Mouse (Mus musculus) heart, postnatal 10 days (tissue): ENCODE measurements around the gene Lrrc42. TPM values are rescaled to one million over a fixed set of nuclear protein-coding genes. Genes with fewer than 3 reads are reported as not detected.

Source experiments
- DNase-seq, 2 experiments: peaks; one replicate each; pipeline ENCODE4 v3.0.0; 2021
- intact Hi-C: fragments of 180-260 bp; cut with DNase I; formaldehyde crosslinking; loops from one replicate; pipeline ENCODE4 v1.15.1; 2025
- total RNA-seq, 2 experiments: library from RNA; stranded (reverse); gene quantifications; 2 replicates each; pipeline ENCODE4 v1.2.3; 2021

Lrrc42 gene
- 10 to 100 TPM; 16.4 to 21.6 TPM for total RNA-seq

- intact Hi-C loops, result loop anchor here (2.0 to 5.0 kb wide), 3 partner anchors 59 to 114 kb away; partner anchors contain the start of genes Ndc1, Tceanc2 and Tmem59
- DNase-seq, result peak; percentile 94
These were observed at the start of gene Lrrc42, which contains the start of gene Hspb11 for GRCm38 (mm10) chr4:107253125-107254091. TSS of gene Lrrc42 (minus strand) at chr4:107253532. TSS of gene Hspb11 (plus strand) at chr4:107253593.

DNA sequence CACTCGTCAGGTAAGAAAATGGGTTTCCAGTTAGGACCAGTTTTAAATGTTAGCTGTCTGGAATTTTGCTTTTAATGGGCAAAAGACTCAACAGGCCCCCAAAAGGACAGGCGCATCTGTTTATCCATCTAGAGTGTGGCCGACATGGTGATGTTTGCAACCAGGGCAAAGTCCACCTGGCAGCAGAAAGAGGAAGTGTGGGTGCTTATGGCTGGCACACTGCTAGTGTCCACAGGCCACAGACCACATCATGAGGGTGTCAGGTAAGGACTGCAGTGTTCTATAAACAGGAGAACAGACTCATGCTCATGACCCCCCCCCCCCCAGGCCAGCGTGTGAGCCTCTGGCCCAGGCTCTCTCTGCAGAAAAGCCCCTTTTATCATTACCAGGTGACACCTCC lies 49.5 kb upstream of the Lrrc42 start:
- no peak for DNase-seq
- intact Hi-C loops, result no loop called here

GRCm38 (mm10) chr4:107302221-107302620 lies 48.9 kb upstream of the Lrrc42 start:
- intact Hi-C loops, result no loop called here
- DNase-seq, result no peak

- intact Hi-C loops, result no loop called here
- no peak for DNase-seq
These were observed 47.7 kb upstream of the Lrrc42 start for GRCm38 (mm10) chr4:107300902-107301555.

DNA sequence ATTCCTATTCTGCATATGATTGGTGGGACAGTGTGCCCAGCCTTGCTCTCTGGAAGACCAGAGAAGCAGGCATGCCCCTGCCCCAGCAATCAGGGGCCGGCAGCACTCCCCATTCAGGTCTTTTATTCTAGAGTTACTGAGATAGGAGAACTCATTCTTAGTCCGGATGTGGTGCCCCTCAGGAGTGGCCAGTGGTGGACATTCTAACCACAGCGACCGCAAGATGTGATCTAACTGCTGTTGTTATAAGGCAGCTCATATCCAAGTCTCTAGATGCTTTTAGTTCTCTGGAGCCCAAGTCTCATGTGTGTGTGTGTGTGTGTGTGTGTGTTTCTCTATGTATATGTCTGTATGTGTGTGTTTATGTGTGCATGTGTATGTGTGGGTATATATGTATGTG lies 47.0 kb upstream of the Lrrc42 start:
- no peak for DNase-seq
- intact Hi-C loops, result no loop called here

- DNase-seq, result no peak
- intact Hi-C loops, result no loop called here
These were observed 46.5 kb upstream of the Lrrc42 start for GRCm38 (mm10) chr4:107299779-107300340.

DNA sequence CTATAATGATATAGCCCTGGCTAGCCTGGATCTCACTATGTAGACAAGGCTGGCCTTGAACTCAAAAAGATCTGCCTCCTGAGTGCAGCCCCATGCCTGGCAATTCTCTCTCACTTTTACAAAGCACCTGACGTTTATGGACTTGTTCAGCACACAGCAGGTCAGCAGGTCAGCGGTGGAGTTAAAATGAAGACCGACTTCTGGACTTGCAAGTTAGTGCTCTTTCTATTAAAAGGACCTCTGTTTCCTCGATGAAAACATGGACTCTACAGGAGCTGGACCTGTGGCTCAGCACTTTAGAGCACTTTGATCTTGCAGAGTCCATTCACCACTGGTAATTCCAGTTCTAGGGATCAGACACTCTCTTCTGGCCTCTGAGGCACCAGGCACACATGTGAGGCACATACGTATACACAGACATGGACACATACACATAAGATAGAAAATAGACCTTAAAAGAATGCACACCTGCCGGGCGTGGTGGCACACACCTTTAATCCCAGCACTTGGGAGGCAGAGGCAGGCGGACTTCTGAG lies 44.8 kb upstream of the Lrrc42 start:
- no peak for DNase-seq
- intact Hi-C loops, result no loop called here

- intact Hi-C loops, result no loop called here
- no peak for DNase-seq
These were observed 38.9 kb upstream of the Lrrc42 start for GRCm38 (mm10) chr4:107292273-107292662.

GRCm38 (mm10) chr4:107291611-107292272 lies 38.4 kb upstream of the Lrrc42 start:
- intact Hi-C loops, result no loop called here
- no peak for DNase-seq

DNA sequence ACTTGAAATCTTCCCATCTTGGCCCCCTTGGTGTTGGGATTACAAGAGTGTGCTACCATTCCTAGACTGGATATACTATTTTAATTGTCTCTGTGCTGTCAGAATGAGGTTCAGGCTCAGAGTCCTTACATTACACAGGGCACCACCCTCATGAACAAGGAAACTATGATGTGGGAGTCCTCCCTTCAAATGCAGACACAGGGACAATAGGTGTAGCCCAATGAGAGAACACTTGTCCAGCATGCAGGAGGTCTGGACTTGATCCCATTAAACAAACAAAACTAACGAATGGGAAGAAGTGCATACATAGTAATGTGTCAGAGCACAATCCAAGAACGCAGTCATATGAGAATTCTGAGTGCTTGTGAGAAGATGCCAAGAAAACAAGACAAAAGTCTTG lies 34.2 kb upstream of the Lrrc42 start:
- DNase-seq, result no peak
- intact Hi-C loops, result no loop called here

- DNase-seq, result no peak
- intact Hi-C loops, result no loop called here
These were observed 33.1 kb upstream of the Lrrc42 start for GRCm38 (mm10) chr4:107286386-107286785.

GRCm38 (mm10) chr4:107285446-107286200 lies 32.3 kb upstream of the Lrrc42 start:
- peak in 1 of 2 experiments; percentile 6 for DNase-seq
- intact Hi-C loops, result no loop called here

- intact Hi-C loops, result no loop called here
- no peak for DNase-seq
These were observed 27.6 kb upstream of the Lrrc42 start for GRCm38 (mm10) chr4:107280843-107281475.

GRCm38 (mm10) chr4:107278188-107278707 lies 24.9 kb upstream of the Lrrc42 start:
- DNase-seq, result no peak
- intact Hi-C loops, result no loop called here

DNA sequence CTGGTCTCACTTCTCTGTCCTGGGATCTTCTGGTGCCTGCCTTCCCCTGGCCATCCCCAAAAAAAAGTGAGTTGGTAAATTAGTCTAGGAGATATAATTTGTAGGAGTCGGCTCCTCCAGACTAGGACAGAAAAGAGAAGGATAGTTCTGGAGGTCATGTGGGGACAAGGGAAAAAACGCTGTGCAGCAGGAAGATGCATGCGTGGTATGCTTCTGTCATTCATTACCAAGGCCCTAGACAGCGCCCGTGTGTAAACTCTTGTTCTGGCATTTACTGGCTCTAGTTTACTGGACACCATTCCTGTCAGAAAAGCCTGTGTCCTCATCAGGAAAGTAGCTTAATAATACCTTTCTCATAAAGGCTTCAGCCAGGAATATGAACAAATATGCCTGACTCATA lies 21.2 kb upstream of the Lrrc42 start:
- peak; percentile 8 to 11 for DNase-seq
- intact Hi-C loops, result no loop called here

DNA sequence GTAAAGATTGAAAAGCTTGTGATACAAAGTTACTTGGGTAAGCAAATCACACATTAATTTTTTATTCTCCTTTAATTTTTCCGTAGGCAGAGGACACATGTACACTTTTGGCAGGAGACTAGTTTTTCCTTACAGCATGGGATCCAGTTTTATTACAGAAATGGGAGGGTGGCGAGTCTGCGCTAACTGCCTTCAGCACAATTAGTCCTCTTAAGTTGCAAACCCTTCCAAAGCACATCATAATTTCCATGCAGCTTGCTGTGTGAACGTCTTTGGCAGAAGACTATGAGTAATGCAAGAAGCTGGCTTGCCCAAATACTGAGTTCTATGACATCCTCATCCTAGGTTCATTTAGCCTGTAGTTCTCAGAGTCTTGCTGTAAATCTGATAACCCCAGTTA lies 20.4 kb upstream of the Lrrc42 start:
- intact Hi-C loops, result no loop called here

DNA sequence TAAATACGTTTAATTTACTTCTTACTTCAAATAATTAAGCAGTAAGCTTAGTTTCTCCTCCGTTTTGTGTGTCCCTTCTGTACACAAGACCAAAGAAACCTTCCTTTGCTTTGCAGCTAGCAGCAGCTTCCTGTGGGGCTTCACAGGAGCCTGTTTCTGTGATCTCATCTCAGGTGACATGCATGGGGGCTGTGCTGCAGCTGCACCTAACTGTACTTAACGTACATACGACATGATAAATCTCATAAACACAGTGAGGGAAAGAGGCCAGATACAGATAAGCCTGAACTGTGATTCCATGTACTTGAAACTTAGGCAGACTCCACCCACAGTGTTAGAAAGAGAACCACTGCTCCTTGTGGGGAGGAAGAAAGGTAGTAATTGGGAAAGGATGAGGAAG lies 6.7 kb upstream of the Lrrc42 start:
- intact Hi-C loops, result no loop called here
- no peak for DNase-seq

More for the DNA sequence above, 20.4 kb upstream of the Lrrc42 start:
- DNase-seq, result peak in 1 of 2 experiments; percentile 13

- DNase-seq, result no peak
- intact Hi-C loops, result loop anchor here (5.0 kb wide), 2 partner anchors 77 to 113 kb away; partner anchors contain the start of genes Ndc1, Tceanc2 and Tmem59
These were observed 1.1 kb upstream of the Lrrc42 start for GRCm38 (mm10) chr4:107254414-107254813.

DNA sequence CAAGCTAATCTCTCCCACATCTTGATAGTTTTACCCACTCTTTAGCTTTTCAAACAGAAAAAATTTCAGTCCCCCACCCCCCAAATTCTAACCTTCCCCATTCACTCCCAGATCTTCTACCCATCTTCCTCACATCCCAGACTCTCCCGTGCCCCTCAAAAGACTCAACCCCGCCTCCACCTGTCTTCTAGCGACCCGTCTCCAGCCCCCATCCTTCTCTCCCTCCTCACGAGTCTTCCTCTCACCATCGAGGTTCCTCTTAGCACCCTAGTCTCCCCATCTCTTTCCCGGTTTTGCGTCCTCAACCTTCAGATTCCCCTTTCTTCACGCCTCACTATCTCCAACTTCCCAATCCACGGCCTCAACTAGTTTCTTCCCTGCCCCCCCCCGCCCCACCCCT lies 810 bp downstream of the Lrrc42 start:
- intact Hi-C loops, result loop anchor here (2.0 to 5.0 kb wide), 3 partner anchors 60 to 115 kb away; partner anchors contain the start of genes Ndc1, Tceanc2 and Tmem59
- DNase-seq, result no peak
